Mouse (Mus musculus): ENCODE measurements around the gene Creg2.

The Creg2 gene

DNA sequence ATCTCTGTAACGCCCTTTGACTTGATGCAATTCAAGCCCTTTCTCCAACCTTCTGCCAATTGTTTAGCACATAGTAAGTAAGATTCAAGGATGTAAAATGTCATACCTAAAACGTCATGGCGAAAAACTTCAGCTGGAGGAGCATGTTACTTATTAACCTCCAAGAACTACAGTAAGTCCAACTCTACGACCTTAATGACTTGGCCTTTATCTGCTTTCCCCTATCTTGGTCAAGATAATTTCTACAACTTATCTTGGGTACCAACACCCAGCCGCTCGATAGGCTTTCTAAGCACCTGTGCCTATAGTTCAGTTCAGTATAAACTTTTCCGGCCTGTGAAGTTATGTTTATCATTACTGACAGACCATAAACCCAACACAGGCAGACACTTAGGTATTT, 77.4 kb downstream of the Creg2 start:
- in situ Hi-C loops (cut with MboI; ENCODE audit: low pct_unique_long_range_greater_than_20kb in 1 of 2, low sequenced_read_pairs in 2 of 2, unreplicated experiment in 1 of 2) = no loop called here

DNA sequence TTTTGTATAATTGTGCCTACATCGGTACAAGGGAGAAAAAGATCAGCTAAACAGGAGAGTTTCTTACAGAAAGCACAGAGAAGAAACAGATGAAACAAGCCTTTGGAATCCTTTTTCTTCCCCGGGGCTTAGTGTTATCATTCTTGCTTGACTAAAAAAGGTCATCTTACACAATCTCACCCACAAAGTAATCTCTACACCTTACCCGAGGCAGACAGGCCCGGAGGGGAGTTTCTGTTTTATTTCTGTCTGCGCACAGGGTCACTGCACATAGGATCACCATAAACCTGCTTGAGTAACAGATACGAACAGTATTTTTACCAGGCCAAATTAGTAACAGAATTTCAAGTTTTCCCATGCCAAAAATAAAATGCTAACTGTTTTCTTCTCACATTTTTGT, 79.6 kb downstream of the Creg2 start:
- in situ Hi-C loops (cut with MboI; ENCODE audit: low pct_unique_long_range_greater_than_20kb in 1 of 2, low sequenced_read_pairs in 2 of 2, unreplicated experiment in 1 of 2) = no loop called here

Data from mouse embryonic stem cell (cell line).